Mouse (Mus musculus): ENCODE measurements at regions not wholly inside any gene's neighbourhood (a gene's known extent, or its start where the extent isn't known, plus 50 kb on each side); places are given as distances from the start of the nearest gene placed in this dataset.

GRCm38 (mm10) chr14:25005241-25005946 lies 453.6 kb upstream of the Zmiz1 start:
- Histone ChIP-seq H3K4me3 (ENCODE audit: control insufficient read depth in 1 of 2, insufficient read depth in 1 of 2, low read depth in 2 of 2, low read length in 2 of 2) (no peak overlapping the region), H3K36me3 (ENCODE audit: control insufficient read depth in 1 of 2, insufficient read depth in 2 of 2, low read length in 2 of 2) (no peaks in the 10 kb centered on the region), H3K9ac (ENCODE audit: control insufficient read depth, low read depth, low read length, poor library complexity, severe bottlenecking) (no peak overlapping the region), H3K27ac (ENCODE audit: control insufficient read depth, low read depth, low read length) (no peak overlapping the region), H3K79me2 (ENCODE audit: control insufficient read depth, insufficient read depth, low read length, poor library complexity) (no peaks in the 10 kb centered on the region), H3K4me1 (ENCODE audit: control insufficient read depth in 1 of 2, insufficient read depth in 2 of 2, low read length in 2 of 2) (no peaks in the 10 kb centered on the region), H3K9me3 (replicated peaks; ENCODE audit: insufficient read depth, low read length) (no peaks in the 10 kb centered on the region), H3K27me3 (ENCODE audit: control insufficient read depth in 1 of 2, insufficient read depth in 2 of 2, low read length in 2 of 2) (no peaks in the 10 kb centered on the region)
- TF ChIP-seq ZKSCAN1 (IDR thresholded peaks at IDR 0.05; ENCODE audit: low read depth, low read length): no peak
- TF ChIP-seq ETS1 (IDR thresholded peaks at IDR 0.05; ENCODE audit: low read depth, low read length): no peak
- TF ChIP-seq MEF2A (IDR thresholded peaks at IDR 0.05; ENCODE audit: extremely low read depth, insufficient replicate concordance, low read depth, low read length, poor library complexity, severe bottlenecking): no peak
- no peak for TF ChIP-seq RCOR1 (IDR thresholded peaks at IDR 0.05; ENCODE audit: low read depth, low read length)
- TF ChIP-seq RAD21 (IDR thresholded peaks at IDR 0.05; ENCODE audit: low read depth, low read length): no peak
- no peak for TF ChIP-seq CTCF (IDR thresholded peaks at IDR 0.05 in 2 of 3, conservative IDR thresholded peaks at IDR 0.05 in 1 of 3; ENCODE audit: control insufficient read depth in 1 of 3, insufficient read depth in 1 of 3, low read depth in 2 of 3, low read length in 3 of 3, poor library complexity in 1 of 3, severe bottlenecking in 1 of 3)
- TF ChIP-seq EP300 (IDR thresholded peaks at IDR 0.05; ENCODE audit: low read depth in 1 of 2, low read length in 2 of 2): no peak
- TF ChIP-seq USF2 (IDR thresholded peaks at IDR 0.05; ENCODE audit: borderline replicate concordance in 1 of 2, insufficient read depth in 1 of 2, low read depth in 1 of 2, low read length in 2 of 2): no peak
- no peak for TF ChIP-seq GATA1 (IDR thresholded peaks at IDR 0.05; ENCODE audit: low read depth, low read length)
- no peak for TF ChIP-seq MXI1 (IDR thresholded peaks at IDR 0.05; ENCODE audit: low read depth, low read length)
- TF ChIP-seq TCF12 (IDR thresholded peaks at IDR 0.05; ENCODE audit: low read depth, low read length): no peak
- TF ChIP-seq NRF1 (IDR thresholded peaks at IDR 0.05; ENCODE audit: insufficient read depth, low read depth, low read length, poor library complexity, severe bottlenecking): no peak
- TF ChIP-seq E2F4 (IDR thresholded peaks at IDR 0.05; ENCODE audit: borderline replicate concordance, low read depth, low read length): no peak
- TF ChIP-seq ELF1 (IDR thresholded peaks at IDR 0.05; ENCODE audit: low read depth, low read length): no peak
- no peak for TF ChIP-seq MAX (IDR thresholded peaks at IDR 0.05; ENCODE audit: low read length)
- TF ChIP-seq ZC3H11A (IDR thresholded peaks at IDR 0.05; ENCODE audit: low read depth, low read length): no peak
- no peak for TF ChIP-seq POLR2AphosphoS2 (IDR thresholded peaks at IDR 0.05; ENCODE audit: low read length)
- no peak for DNase-seq (ENCODE audit: low read depth, low spot score)

DNA sequence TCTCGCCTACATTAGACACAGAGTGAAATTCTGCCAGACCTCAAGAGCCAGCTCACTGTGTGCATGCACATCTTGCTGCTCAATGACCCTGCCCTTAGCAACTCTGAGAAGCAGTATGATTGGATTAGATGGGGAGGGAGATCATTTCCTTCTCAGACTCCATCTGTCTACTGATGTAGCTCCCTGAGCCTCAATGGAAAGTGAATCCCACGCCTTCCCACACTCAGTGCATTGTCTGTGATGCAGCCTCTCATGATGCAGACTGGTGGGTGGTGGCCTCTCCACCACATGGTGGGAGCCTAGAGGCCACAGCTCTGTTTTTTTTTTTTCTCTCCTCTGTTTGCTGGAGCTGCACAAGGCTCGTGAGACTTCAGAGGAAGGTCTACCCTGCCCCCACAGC lies 447.1 kb upstream of the Zmiz1 start:
- no peaks in the 10 kb centered on the region for H3K79me2 ChIP-seq (ENCODE audit: control insufficient read depth, insufficient read depth, low read length, poor library complexity)
- no peaks in the 10 kb centered on the region for H3K9me3 ChIP-seq (replicated peaks; ENCODE audit: insufficient read depth, low read length)
- no peak overlapping the region for H3K9ac ChIP-seq (ENCODE audit: control insufficient read depth, low read depth, low read length, poor library complexity, severe bottlenecking)
- H3K36me3 ChIP-seq (ENCODE audit: control insufficient read depth in 1 of 2, insufficient read depth in 2 of 2, low read length in 2 of 2): no peaks in the 10 kb centered on the region
- H3K4me1 ChIP-seq (ENCODE audit: control insufficient read depth in 1 of 2, insufficient read depth in 2 of 2, low read length in 2 of 2): no peaks in the 10 kb centered on the region
- no peak for TF ChIP-seq POLR2A (IDR thresholded peaks at IDR 0.05; ENCODE audit: control insufficient read depth in 1 of 2, insufficient read depth in 1 of 2, low read depth in 1 of 2, low read length in 2 of 2, poor library complexity in 1 of 2)
- no peak for TF ChIP-seq ZNF384 (IDR thresholded peaks at IDR 0.05; ENCODE audit: low read depth, low read length)
- TF ChIP-seq POLR2AphosphoS2 (IDR thresholded peaks at IDR 0.05; ENCODE audit: low read length): no peak
- TF ChIP-seq USF2 (IDR thresholded peaks at IDR 0.05; ENCODE audit: borderline replicate concordance in 1 of 2, insufficient read depth in 1 of 2, low read depth in 1 of 2, low read length in 2 of 2): no peak
- no peak overlapping the region for H3K4me3 ChIP-seq (ENCODE audit: control insufficient read depth in 1 of 2, insufficient read depth in 1 of 2, low read depth in 2 of 2, low read length in 2 of 2)
- DNase-seq (ENCODE audit: low read depth, low spot score): no peak
- H3K27ac ChIP-seq (ENCODE audit: control insufficient read depth, low read depth, low read length): no peak overlapping the region
- H3K27me3 ChIP-seq (ENCODE audit: control insufficient read depth in 1 of 2, insufficient read depth in 2 of 2, low read length in 2 of 2): no peaks in the 10 kb centered on the region
